Mouse (Mus musculus): ENCODE results near the gene Rere. TPM values are rescaled to one million over a fixed set of nuclear protein-coding genes. Genes with fewer than 3 reads are reported as not detected.
"Not testable (repeated sequence)": the region's sequence is repeated elsewhere in the genome, so short reads cannot be mapped to it uniquely, and the experiment has no call there.

Rere gene
- polyA plus RNA-seq, 3 experiments from 2014 or later = 10.1 to 32.0 (median 28.4) TPM

DNA sequence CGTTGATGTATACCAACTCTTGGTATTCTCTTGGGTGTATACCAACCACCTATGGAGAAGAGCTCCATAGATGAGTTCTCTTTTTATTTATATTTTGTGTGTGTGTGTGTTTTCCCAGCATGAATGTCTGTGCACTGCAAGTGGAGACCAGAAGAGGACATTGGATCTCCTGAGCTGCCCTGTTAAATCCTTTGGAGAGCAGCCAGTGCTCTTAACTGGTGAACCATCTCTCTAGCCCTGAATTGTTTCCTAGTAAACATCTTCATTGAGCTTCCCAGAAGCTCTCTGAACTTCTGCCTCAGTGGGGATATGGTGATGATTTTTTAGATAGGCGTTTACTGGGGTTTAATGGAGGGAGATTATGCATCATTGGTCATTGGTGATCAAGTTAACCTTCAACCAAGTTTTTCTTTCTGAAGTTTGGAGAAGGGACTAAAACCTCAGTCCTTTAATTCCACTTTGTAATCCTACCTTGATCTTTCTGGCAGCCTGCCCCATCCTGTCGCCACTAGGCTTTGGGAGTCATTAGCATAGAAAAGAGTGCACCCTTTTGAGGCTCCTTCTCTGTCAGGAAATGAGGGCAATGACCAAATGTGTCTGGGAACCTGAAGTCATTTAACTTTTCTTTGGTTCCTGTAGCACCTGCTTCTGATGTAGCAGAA is 309.3 kb downstream of the Rere start:
- no peak for ATAC-seq

GRCm38 (mm10) chr4:150591602-150592001 is 310.2 kb downstream of the Rere start:
- no peak for ATAC-seq

- ATAC-seq = no peak
These were observed 310.6 kb downstream of the Rere start for GRCm38 (mm10) chr4:150592087-150592486.

GRCm38 (mm10) chr4:150593473-150594217 is 312.2 kb downstream of the Rere start:
- peak; percentile 77 for ATAC-seq

GRCm38 (mm10) chr4:150594298-150594829 is 312.9 kb downstream of the Rere start:
- ATAC-seq = peak; percentile 34

DNA sequence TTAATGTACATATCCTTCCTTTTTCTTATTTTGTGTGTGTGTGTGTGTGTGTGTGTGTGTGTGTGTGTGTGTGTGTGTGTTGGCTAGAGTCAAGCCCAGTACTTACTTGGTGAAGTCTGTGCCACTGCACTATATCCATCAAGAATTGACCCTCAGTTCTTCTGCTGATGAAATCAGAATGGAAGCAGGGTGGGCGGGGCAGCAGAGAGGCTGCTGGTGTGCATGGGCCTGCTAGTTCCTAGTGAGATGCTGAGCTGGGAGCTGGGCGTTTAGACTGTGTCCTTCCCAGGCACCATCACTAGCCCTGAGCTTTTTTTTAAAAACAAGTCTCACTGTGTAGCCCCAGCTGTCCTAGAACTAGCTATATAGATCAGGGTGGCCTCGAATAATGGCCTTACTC is 313.6 kb downstream of the Rere start:
- no peak for ATAC-seq

DNA sequence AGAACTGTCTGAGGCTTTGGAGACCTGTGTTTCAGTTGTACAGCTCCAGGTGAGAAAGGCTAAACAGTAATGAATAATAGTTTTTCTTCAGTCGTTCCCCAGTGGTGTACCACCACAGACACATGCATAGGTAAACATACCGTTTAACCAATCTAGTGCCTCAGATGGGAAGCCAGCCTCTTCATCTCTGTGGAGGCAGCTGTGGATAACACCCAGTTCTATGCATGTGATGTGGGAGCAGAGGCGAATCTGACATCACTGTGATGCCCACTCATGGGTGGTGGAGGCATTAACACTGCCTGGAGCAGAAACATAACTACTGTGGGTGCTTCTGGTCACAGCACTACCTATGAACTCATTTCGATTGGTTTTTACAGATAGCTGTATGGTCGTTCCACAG is 314.5 kb downstream of the Rere start:
- ATAC-seq = no peak

DNA sequence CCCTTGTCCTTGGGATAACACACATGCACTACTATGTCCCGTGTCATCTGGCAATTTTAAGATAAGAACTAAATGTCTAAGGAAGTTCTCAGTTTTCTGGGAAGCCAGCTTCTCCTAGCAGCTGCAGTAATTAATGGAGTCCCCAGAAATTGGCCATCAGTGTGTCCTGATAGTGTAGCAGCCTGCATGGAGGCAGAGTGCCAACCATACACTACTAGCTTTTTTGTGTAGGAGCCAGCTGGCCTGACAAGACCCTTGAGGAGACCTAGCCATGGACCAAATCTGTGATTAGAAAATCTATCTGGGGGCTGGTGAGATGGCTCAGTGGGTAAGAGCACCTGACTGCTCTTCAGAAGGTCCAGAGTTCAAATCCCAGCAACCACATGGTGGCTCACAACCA is 317.2 kb downstream of the Rere start:
- no peak for ATAC-seq

GRCm38 (mm10) chr4:150599119-150599992 is 317.9 kb downstream of the Rere start:
- no peak for ATAC-seq

- not testable (repeated sequence) for ATAC-seq
These were observed 319.1 kb downstream of the Rere start for GRCm38 (mm10) chr4:150600503-150600902.

DNA sequence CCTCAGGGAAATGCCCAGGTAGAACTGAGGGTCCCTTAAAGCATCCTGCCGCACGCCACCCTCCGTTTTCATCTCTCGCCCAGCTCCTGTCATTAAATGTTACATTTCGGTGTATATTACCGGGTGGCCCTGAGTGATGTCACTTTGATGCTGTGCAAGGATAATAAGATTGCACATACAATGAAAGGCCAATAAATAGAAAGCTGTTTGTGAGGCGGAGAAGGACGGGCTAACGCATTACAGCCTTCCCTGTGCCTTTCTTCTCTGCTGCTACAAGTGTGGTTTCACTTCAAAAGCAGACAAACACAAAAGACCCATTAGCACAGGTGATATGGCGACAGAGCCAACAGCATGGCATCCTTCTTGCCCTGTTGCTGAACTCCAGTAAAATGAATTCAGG is 320.0 kb downstream of the Rere start:
- ATAC-seq = no peak

DNA sequence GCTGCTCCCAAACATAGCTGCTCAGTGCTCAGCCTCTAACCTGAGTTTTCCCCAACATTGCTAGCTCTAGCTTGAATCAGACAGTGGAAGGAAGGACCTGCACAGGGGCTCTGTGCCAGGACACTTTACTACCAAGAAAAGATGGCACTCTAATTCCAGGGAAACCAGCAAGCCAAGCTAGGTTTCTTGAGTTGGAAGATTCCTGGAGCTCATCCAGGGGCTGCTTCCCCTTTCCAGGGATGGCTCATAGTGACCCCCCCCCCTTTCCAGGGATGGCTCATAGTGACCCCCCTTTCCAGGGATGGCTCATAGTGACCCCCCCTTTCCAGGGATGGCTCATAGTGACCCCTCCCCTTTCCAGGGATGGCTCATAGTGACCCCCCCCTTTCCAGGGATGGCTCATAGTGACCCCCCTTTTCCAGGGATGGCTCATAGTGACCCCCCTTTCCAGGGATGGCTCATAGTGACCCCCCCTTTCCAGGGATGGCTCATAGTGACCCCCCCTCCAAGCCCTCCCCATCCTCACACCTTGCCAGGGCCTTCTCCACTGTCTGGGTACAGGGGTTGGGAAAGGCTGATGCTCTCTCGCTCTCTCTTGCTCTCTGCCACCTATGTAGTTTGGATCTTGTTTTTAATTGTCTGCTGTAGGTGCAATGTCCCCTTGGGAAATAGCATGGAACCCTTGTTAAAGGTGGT is 322.1 kb downstream of the Rere start:
- ATAC-seq = no peak

GRCm38 (mm10) chr4:150605804-150606203 is 324.4 kb downstream of the Rere start:
- ATAC-seq = no peak

DNA sequence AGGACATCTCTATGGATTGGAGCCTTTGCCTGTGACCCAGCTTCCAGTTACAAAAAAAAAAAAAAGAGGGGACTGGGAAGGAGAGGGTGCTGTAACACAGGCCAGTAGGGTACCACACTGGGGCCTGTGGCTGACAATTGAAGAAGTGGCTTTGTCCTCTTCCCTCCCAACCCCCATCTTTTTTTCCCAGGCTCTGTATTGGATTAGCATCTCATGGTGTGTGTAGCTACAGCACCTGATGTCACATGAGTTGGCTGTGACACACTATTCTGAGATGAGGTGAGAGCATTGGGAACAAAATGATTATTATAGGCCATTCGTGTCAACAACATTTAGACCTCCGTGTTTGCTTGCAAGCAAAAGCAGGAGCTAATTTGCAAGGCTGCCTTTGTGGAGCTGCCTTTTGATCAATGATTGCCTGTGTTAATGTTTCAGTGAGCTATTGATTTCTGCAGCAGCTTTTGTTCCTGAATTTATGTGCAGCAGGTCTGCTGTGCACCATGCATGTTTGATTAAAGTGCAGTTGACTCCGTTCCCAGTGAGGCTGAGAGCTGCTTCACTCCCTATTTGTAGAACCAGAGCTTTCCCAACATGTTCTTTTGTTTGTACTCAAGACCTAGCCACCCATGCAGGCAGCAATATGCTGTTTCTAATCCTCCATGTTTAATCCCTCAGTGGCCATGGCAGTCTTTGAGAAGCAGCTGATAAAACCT is 325.2 kb downstream of the Rere start:
- ATAC-seq = no peak

GRCm38 (mm10) chr4:150608670-150609069 is 327.2 kb downstream of the Rere start:
- no peak for ATAC-seq

- ATAC-seq = no peak
These were observed 332.3 kb downstream of the Rere start for GRCm38 (mm10) chr4:150613715-150614114.

DNA sequence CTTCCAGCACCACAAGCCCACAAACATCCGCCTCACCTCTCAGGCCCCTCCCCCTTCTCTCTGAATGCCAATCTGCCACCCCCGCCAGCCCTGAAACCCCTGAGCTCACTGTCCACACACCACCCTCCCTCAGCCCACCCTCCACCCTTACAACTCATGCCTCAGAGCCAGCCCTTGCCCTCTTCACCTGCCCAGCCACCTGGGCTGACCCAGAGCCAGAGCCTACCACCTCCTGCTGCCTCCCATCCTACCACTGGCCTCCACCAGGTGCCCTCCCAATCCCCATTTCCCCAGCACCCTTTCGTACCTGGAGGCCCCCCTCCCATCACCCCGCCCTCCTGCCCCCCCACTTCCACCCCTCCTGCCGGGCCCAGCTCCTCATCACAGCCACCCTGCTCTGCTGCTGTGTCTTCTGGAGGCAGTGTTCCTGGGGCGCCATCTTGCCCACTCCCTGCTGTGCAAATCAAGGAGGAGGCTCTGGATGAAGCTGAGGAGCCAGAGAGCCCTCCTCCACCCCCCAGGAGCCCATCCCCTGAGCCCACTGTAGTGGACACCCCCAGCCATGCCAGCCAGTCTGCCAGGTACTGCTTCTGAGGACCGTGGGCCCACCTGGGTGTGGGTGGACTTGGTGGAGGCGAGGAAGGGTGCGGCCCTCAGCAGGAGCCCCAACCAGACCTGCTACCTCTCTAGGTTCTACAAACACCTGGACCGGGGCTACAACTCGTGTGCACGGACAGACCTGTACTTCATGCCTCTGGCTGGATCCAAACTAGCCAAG is 334.0 kb downstream of the Rere start:
- peak; percentile 37 for ATAC-seq

DNA sequence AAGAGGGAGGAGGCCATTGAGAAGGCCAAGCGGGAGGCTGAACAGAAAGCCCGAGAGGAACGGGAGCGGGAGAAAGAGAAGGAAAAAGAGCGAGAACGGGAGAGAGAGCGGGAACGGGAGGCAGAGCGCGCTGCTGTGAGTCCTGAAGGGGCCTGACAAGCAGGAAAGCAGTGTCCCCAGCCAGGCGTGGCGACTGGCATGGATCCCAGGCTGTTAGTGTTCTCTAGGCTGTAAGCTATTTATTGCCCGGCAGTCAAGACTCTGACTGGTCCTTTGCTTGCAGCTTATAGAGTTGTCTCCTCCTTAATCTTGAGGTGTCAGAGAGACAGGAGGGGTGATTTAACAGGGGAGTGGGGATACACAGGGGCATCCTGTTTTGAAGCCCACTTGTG is 334.6 kb downstream of the Rere start:
- no peak for ATAC-seq

- no peak for ATAC-seq
These were observed 335.4 kb downstream of the Rere start for GRCm38 (mm10) chr4:150616841-150617240.

DNA sequence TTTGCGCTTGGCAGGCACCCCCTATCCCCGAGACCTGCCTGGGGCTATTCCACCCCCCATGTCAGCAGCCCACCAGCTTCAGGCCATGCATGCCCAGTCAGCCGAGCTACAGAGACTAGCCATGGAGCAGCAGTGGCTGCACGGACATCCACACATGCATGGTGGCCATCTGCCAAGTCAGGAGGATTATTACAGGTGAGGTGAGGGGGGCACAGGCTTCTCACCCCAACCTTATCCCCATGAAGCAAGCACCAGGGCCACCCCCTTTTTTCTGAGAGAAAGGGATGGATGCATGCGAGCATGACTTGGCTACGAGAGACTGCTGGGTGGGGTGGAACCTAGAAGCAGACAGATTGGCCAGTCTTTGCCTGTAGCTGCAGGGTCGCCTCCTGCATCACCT is 337.6 kb downstream of the Rere start:
- no peak for ATAC-seq

GRCm38 (mm10) chr4:150622641-150623040 is 341.2 kb downstream of the Rere start:
- ATAC-seq = no peak
